Mouse (Mus musculus) adrenal gland, postnatal 14 days (tissue): ENCODE results near the gene Ecpas. TPM values are rescaled to one million over a fixed set of nuclear protein-coding genes. Genes with fewer than 3 reads are reported as not detected.

Experiments
- DNase-seq: peaks from one replicate; pipeline ENCODE4 v3.0.0; 2021; ENCODE audit warnings: mixed read lengths
- long read RNA-seq, 2 experiments: library from polyadenylated mRNA; stranded (forward); transcript quantifications; one replicate each; pipeline ENCODE4 v2.0.0; 2021
- total RNA-seq: library from RNA; stranded (reverse); gene quantifications from 2 replicates; pipeline ENCODE4 v1.2.3, GENCODE M21; 2021

Ecpas gene
- total RNA-seq, result 149 and 159 TPM in 2 replicates
- long read RNA-seq, experiment 1, full-length matches to known transcripts, result 2 of 22 reads
- long read RNA-seq, experiment 1, partial matches to known transcripts, result 7 of 22 reads
- long read RNA-seq, experiment 1, other reads (novel, unspliced or antisense), result 13 of 22 reads
- long read RNA-seq, experiment 2, full-length matches to known transcripts, result 1 of 18 reads
- long read RNA-seq, experiment 2, partial matches to known transcripts, result 9 of 18 reads
- long read RNA-seq, experiment 2, other reads (novel, unspliced or antisense), result 8 of 18 reads

GRCm38 (mm10) chr4:58912629-58913335 is at the start of gene Ecpas:
Gene Ecpas, minus strand, starts transcription at chr4:58912749.
- DNase-seq, result peak; percentile 90

GRCm38 (mm10) chr4:58961719-58962118 is 49.2 kb upstream of the Ecpas start:
- no peak for DNase-seq

GRCm38 (mm10) chr4:58952630-58953029 is 40.1 kb upstream of the Ecpas start:
- no peak for DNase-seq

- no peak for DNase-seq
Measured at GRCm38 (mm10) chr4:58948391-58948790, 35.8 kb upstream of the Ecpas start.

- no peak for DNase-seq
Measured at GRCm38 (mm10) chr4:58944695-58945094, 32.1 kb upstream of the Ecpas start.

- DNase-seq, result no peak
Measured at GRCm38 (mm10) chr4:58944206-58944553, 31.6 kb upstream of the Ecpas start.

- DNase-seq, result peak; percentile 91
Measured at GRCm38 (mm10) chr4:58943420-58944205, 31.1 kb upstream of the Ecpas start, which contains the start of gene Zkscan16. Gene Zkscan16, plus strand, starts transcription at chr4:58943628.

GRCm38 (mm10) chr4:58942942-58943341 is 30.4 kb upstream of the Ecpas start:
- DNase-seq, result no peak

- DNase-seq, result no peak
Measured at GRCm38 (mm10) chr4:58941638-58942037, 29.1 kb upstream of the Ecpas start.

- DNase-seq, result peak; percentile 35
Measured at GRCm38 (mm10) chr4:58935846-58936245, 23.3 kb upstream of the Ecpas start.

GRCm38 (mm10) chr4:58934746-58935476 is 22.4 kb upstream of the Ecpas start:
- DNase-seq, result peak; percentile 78

GRCm38 (mm10) chr4:58934308-58934707 is 21.8 kb upstream of the Ecpas start:
- DNase-seq, result no peak

- no peak for DNase-seq
Measured at GRCm38 (mm10) chr4:58932541-58932940, 20.0 kb upstream of the Ecpas start.

- no peak for DNase-seq
Measured at GRCm38 (mm10) chr4:58927661-58928060, 15.1 kb upstream of the Ecpas start.

- no peak for DNase-seq
Measured at GRCm38 (mm10) chr4:58926120-58926519, 13.6 kb upstream of the Ecpas start.

GRCm38 (mm10) chr4:58925664-58926063 is 13.1 kb upstream of the Ecpas start:
- no peak for DNase-seq

- no peak for DNase-seq
Measured at GRCm38 (mm10) chr4:58923933-58924332, 11.4 kb upstream of the Ecpas start.

- DNase-seq, result peak; percentile 54
Measured at GRCm38 (mm10) chr4:58915081-58915826, 2.7 kb upstream of the Ecpas start.

GRCm38 (mm10) chr4:58913336-58914026 is 932 bp upstream of the Ecpas start:
- peak; percentile 22 for DNase-seq

GRCm38 (mm10) chr4:58911831-58912628 is 519 bp downstream of the Ecpas start:
- DNase-seq, result peak; percentile 82
